Mouse (Mus musculus): Measurements from ENCODE around the gene Itga4.

DNA sequence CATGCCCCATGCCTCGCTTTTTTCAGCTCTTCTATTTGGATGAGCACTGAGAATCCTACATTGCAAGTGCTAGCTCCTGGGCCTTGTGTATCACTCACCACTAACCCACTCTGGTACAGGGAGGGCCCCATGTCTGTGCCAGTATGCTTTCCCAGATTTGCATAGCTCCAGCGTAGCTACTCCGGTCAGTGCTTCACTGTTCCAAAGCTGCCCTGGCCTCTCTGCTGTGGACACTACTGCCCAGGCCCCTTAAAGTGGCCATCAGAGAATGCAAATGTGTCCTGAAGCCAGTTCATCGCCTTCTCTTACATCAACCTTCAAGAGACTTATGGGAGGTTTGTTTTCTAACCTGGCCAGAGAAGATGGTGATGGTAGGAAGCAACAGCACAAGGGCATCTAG lies 114.7 kb downstream of the Itga4 start:
- TF ChIP-seq EP300 (IDR thresholded peaks at IDR 0.05; ENCODE audit: low read depth) (no peak), CTCF (IDR thresholded peaks at IDR 0.05; ENCODE audit: low read depth) (no peak)

All from liver, postnatal 0 days (tissue).